ENCODE assay signal across 9 mouse cellular contexts in the genomic region with DNA sequence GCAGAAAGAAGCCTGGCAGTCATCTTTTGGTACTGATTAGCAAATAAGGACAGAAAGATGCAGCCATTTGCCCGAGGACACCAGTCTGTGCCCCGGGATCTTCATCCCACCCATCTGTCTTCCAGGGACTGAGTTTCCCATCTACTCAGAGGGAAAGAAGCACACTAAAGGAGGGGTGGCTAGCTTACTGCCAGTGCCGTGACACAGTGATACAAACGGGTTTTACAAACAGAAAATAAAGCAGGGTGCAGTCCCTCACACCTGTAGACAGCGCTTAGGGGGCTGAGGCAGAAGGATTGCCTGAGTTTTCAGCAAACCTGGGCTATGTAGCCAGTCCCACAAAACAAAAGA. TPM values are rescaled to one million over a fixed set of nuclear protein-coding genes. Genes with fewer than 3 reads are reported as not detected.
A peak's percentile ranks its signal among the peaks of the same experiment; 100 is the strongest.
DNase-seq lines count a peak whose midpoint lies in the region; ATAC-seq and TF ChIP-seq lines count a peak whose summit lies in the region.
"Had no signal": no experiment of that assay in that cellular context is flagged by ENCODE, and none has a peak within 500 bp of the region (broad histone marks: within the 10 kb centered on the region; RNA-seq: fewer than 3 reads in every experiment).

No protein-coding gene starts in this region.

- H3K27ac ChIP-seq in kidney, postnatal 0 days = peak overlapping the region; percentile 72
- H3K27ac ChIP-seq in embryonic facial prominence, embryonic 13.5 days = peak overlapping the region; percentile 51
- H3K27ac ChIP-seq in intestine, embryonic 16.5 days (ENCODE audit: low read length) = peak overlapping the region; percentile 85
- H3K27ac ChIP-seq in neural tube, embryonic 13.5 days (replicated peaks) = peak overlapping the region; percentile 49

- H3K4me2 ChIP-seq in kidney, postnatal 0 days (ENCODE audit: low read length) = peak overlapping the region; percentile 96
- H3K4me2 ChIP-seq in embryonic facial prominence, embryonic 13.5 days = peak overlapping the region; percentile 98
- peak overlapping the region; percentile 57 for H3K4me2 ChIP-seq in intestine, embryonic 16.5 days (ENCODE audit: low read depth, low read length)
- peak overlapping the region; percentile 98 for H3K4me2 ChIP-seq in neural tube, embryonic 13.5 days

- H3K9me3 ChIP-seq in kidney, postnatal 0 days (replicated peaks; ENCODE audit: low read length) = no peaks in the 10 kb centered on the region
- no peaks in the 10 kb centered on the region for H3K9me3 ChIP-seq in embryonic facial prominence, embryonic 13.5 days
- H3K9me3 ChIP-seq in intestine, embryonic 16.5 days (ENCODE audit: control insufficient read depth, low read length) = no peaks in the 10 kb centered on the region
- no peaks in the 10 kb centered on the region for H3K9me3 ChIP-seq in neural tube, embryonic 13.5 days

- DNase-seq in kidney, postnatal 0 days (ENCODE audit: low spot score) = no peak
- DNase-seq in kidney, adult 18-20 months = no peak
- DNase-seq in retina, postnatal 1 day = no peak
- no peak for DNase-seq in adrenal gland, postnatal 25 days
- DNase-seq in spleen, postnatal 14 days (ENCODE audit: low spot score in 2 of 2) = no peak

- H3K4me3 ChIP-seq in kidney, postnatal 0 days (replicated peaks; ENCODE audit: low read depth, low read length) = peak overlapping the region; percentile 91
- peak overlapping the region; percentile 90 for H3K4me3 ChIP-seq in embryonic facial prominence, embryonic 13.5 days
- H3K4me3 ChIP-seq in intestine, embryonic 16.5 days (ENCODE audit: low read length) = peak overlapping the region; percentile 94
- peak overlapping the region; percentile 86 for H3K4me3 ChIP-seq in neural tube, embryonic 13.5 days

- TF ChIP-seq CTCF in kidney, postnatal 0 days (IDR thresholded peaks at IDR 0.05; ENCODE audit: low read depth) = no peak

- peak overlapping the region; percentile 96; the same call in 1 of the 2 replicates for H3K9ac ChIP-seq in kidney, postnatal 0 days (ENCODE audit: low read depth, low read length)
- H3K9ac ChIP-seq in embryonic facial prominence, embryonic 13.5 days = peak overlapping the region; percentile 93
- peak overlapping the region; percentile 62 for H3K9ac ChIP-seq in intestine, embryonic 16.5 days (ENCODE audit: low read depth, low read length)
- H3K9ac ChIP-seq in neural tube, embryonic 13.5 days = peak overlapping the region; percentile 94; the same call in 1 of the 2 replicates

- H3K4me1 ChIP-seq in kidney, postnatal 0 days (replicated peaks; ENCODE audit: insufficient read depth, low read length) = peaks cover 8% of the 10 kb centered on the region; the same call in 1 of the 2 replicates
- peaks cover 30% of the 10 kb centered on the region for H3K4me1 ChIP-seq in embryonic facial prominence, embryonic 13.5 days
- H3K4me1 ChIP-seq in intestine, embryonic 16.5 days (ENCODE audit: control insufficient read depth, insufficient read depth, low read length) = peaks cover 44% of the 10 kb centered on the region
- H3K4me1 ChIP-seq in neural tube, embryonic 13.5 days (replicated peaks) = peaks cover 25% of the 10 kb centered on the region

- no peaks in the 10 kb centered on the region for H3K27me3 ChIP-seq in kidney, postnatal 0 days (ENCODE audit: insufficient read depth, low read length)
- no peaks in the 10 kb centered on the region for H3K27me3 ChIP-seq in embryonic facial prominence, embryonic 13.5 days
- no peaks in the 10 kb centered on the region for H3K27me3 ChIP-seq in intestine, embryonic 16.5 days (replicated peaks; ENCODE audit: control insufficient read depth, insufficient read depth, low read length)
- H3K27me3 ChIP-seq in neural tube, embryonic 13.5 days = no peaks in the 10 kb centered on the region

- peaks cover 14% of the 10 kb centered on the region; the same call in 1 of the 2 replicates for H3K36me3 ChIP-seq in kidney, postnatal 0 days (ENCODE audit: insufficient read depth, low read length)
- H3K36me3 ChIP-seq in embryonic facial prominence, embryonic 13.5 days = peaks cover 23% of the 10 kb centered on the region
- H3K36me3 ChIP-seq in intestine, embryonic 16.5 days (ENCODE audit: control insufficient read depth, insufficient read depth, low read length) = peaks cover 8% of the 10 kb centered on the region; the same call in 1 of the 2 replicates
- peaks cover 23% of the 10 kb centered on the region for H3K36me3 ChIP-seq in neural tube, embryonic 13.5 days

- 7% methylated on average over 5 of the region's 5 CpGs for WGBS in kidney, postnatal 0 days
- 10% methylated on average over 5 of the region's 5 CpGs for WGBS in embryonic facial prominence, embryonic 13.5 days
- WGBS in intestine, embryonic 16.5 days = 10% methylated on average over 5 of the region's 5 CpGs
- WGBS in neural tube, embryonic 13.5 days = 9% methylated on average over 5 of the region's 5 CpGs

- peak; percentile 15; the same call in 1 of the 2 replicates for ATAC-seq in kidney, postnatal 0 days (replicated peaks; ENCODE audit: low FRiP score, low read depth)
- no peak for ATAC-seq in embryonic facial prominence, embryonic 13.5 days (ENCODE audit: insufficient number of reproducible peaks, insufficient read depth, low FRiP score, low TSS enrichment, low read depth)
- ATAC-seq in intestine, embryonic 16.5 days = peak; percentile 9
- peak; percentile 28; the same call in 1 of the 2 replicates for ATAC-seq in neural tube, embryonic 13.5 days (ENCODE audit: low read depth)

RNA-seq across cellular contexts. Expression of a gene that starts 5.9 kb away (rescaled TPM):
- 116 TPM in 2 replicates for polyA plus RNA-seq in kidney, postnatal 0 days (2015; fragmentation: Nextera tagmentation; extraction: Ambion mirVana)
- polyA plus RNA-seq in embryonic facial prominence, embryonic 13.5 days (2015; fragmentation: Nextera tagmentation; extraction: Ambion mirVana) = 88.4 and 108 TPM in 2 replicates
- polyA plus RNA-seq in intestine, embryonic 16.5 days (2015; fragmentation: Nextera tagmentation; extraction: Ambion mirVana) = 183 and 195 TPM in 2 replicates
- polyA plus RNA-seq in neural tube, embryonic 13.5 days (2015; fragmentation: Nextera tagmentation; extraction: Ambion mirVana) = 113 and 120 TPM in 2 replicates
- 61.7 and 66.5 TPM in 2 replicates for total RNA-seq in adrenal gland, postnatal 25 days (2021)

RNA-seq across cellular contexts. Expression of a gene that starts 7.1 kb away (rescaled TPM):
- polyA plus RNA-seq in kidney, postnatal 0 days (2015; fragmentation: Nextera tagmentation; extraction: Ambion mirVana) = not detected in 2 replicates
- polyA plus RNA-seq in embryonic facial prominence, embryonic 13.5 days (2015; fragmentation: Nextera tagmentation; extraction: Ambion mirVana) = 12.8 and 17.0 TPM in 2 replicates
- 33.9 and 44.0 TPM in 2 replicates for polyA plus RNA-seq in intestine, embryonic 16.5 days (2015; fragmentation: Nextera tagmentation; extraction: Ambion mirVana)
- not detected in 2 replicates for polyA plus RNA-seq in neural tube, embryonic 13.5 days (2015; fragmentation: Nextera tagmentation; extraction: Ambion mirVana)
- not detected in 2 replicates for total RNA-seq in adrenal gland, postnatal 25 days (2021)
- total RNA-seq: hematopoietic stem cell, adult 5-6 weeks had no signal

RNA-seq across cellular contexts. Expression of a gene that starts 19.9 kb away (rescaled TPM):
- 6.5 and 6.9 TPM in 2 replicates for polyA plus RNA-seq in kidney, postnatal 0 days (2015; fragmentation: Nextera tagmentation; extraction: Ambion mirVana)
- 0.61 and 0.63 TPM in 2 replicates for polyA plus RNA-seq in embryonic facial prominence, embryonic 13.5 days (2015; fragmentation: Nextera tagmentation; extraction: Ambion mirVana)
- polyA plus RNA-seq in intestine, embryonic 16.5 days (2015; fragmentation: Nextera tagmentation; extraction: Ambion mirVana) = 5.3 and 6.3 TPM in 2 replicates
- 51.5 and 66.3 TPM in 2 replicates for polyA plus RNA-seq in neural tube, embryonic 13.5 days (2015; fragmentation: Nextera tagmentation; extraction: Ambion mirVana)
- 2.4 and 4.3 TPM in 2 replicates for total RNA-seq in adrenal gland, postnatal 25 days (2021)

RNA-seq across cellular contexts. Expression of a gene that starts 32.2 kb away (rescaled TPM):
- 7.6 and 7.8 TPM in 2 replicates for polyA plus RNA-seq in kidney, postnatal 0 days (2015; fragmentation: Nextera tagmentation; extraction: Ambion mirVana)
- polyA plus RNA-seq in embryonic facial prominence, embryonic 13.5 days (2015; fragmentation: Nextera tagmentation; extraction: Ambion mirVana) = 1.7 and 2.5 TPM in 2 replicates
- 2.3 and 2.5 TPM in 2 replicates for polyA plus RNA-seq in intestine, embryonic 16.5 days (2015; fragmentation: Nextera tagmentation; extraction: Ambion mirVana)
- 1.8 and 1.9 TPM in 2 replicates for polyA plus RNA-seq in neural tube, embryonic 13.5 days (2015; fragmentation: Nextera tagmentation; extraction: Ambion mirVana)
- total RNA-seq in adrenal gland, postnatal 25 days (2021) = 13.1 and 16.0 TPM in 2 replicates

RNA-seq across cellular contexts. Expression of a gene that starts 59.7 kb away (rescaled TPM):
- 1.2 and 1.5 TPM in 2 replicates for polyA plus RNA-seq in kidney, postnatal 0 days (2015; fragmentation: Nextera tagmentation; extraction: Ambion mirVana)
- polyA plus RNA-seq in embryonic facial prominence, embryonic 13.5 days (2015; fragmentation: Nextera tagmentation; extraction: Ambion mirVana) = 3.1 and 3.5 TPM in 2 replicates
- polyA plus RNA-seq in intestine, embryonic 16.5 days (2015; fragmentation: Nextera tagmentation; extraction: Ambion mirVana) = 0.87 and 1.0 TPM in 2 replicates
- polyA plus RNA-seq in neural tube, embryonic 13.5 days (2015; fragmentation: Nextera tagmentation; extraction: Ambion mirVana) = 0.38 and 0.39 TPM in 2 replicates
- 0.49 and 0.57 TPM in 2 replicates for total RNA-seq in adrenal gland, postnatal 25 days (2021)

Comparison
In these comparisons a context has a peak if more than half of its experiments do, and no peak if none do; other contexts are left out.
1. RNA of a gene that starts 7.1 kb away (polyA plus RNA-seq): 33.9 to 44.0 TPM in intestine, embryonic 16.5 days and 12.8 to 17.0 TPM in embryonic facial prominence, embryonic 13.5 days; not detected in kidney, postnatal 0 days and not detected in neural tube, embryonic 13.5 days; every median in the first group is over 10 times any median in the second.
2. Peak in every context shown above with its lines, with median percentiles within 50 percentile points of each other: H3K27ac ChIP-seq, H3K4me2 ChIP-seq, H3K4me3 ChIP-seq and H3K9ac ChIP-seq.